Mouse (Mus musculus): ENCODE data around the gene Gm42742.

Gm42742 gene

DNA sequence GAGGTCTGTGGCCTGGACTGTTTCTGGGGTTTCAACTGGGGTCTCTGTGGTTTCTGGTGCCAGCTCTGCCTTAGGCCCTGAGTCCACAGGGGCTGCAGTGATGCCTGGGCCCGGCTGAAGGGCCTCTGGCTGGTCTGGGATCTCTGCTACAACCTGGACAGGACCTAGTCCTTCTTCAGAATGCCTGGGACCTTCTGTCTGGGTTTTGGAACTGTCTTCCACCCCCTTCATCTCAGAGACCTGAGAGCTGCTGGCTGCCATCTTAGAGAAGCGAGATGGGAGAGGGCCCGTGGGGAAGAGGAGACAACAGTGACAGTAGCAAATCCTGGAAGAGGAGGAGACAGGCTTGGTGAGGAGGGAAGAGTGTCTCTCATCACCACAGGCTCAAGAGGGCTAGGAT lies 866 bp downstream of the Gm42742 start:
- DNase-seq, result peak; percentile 75

DNA sequence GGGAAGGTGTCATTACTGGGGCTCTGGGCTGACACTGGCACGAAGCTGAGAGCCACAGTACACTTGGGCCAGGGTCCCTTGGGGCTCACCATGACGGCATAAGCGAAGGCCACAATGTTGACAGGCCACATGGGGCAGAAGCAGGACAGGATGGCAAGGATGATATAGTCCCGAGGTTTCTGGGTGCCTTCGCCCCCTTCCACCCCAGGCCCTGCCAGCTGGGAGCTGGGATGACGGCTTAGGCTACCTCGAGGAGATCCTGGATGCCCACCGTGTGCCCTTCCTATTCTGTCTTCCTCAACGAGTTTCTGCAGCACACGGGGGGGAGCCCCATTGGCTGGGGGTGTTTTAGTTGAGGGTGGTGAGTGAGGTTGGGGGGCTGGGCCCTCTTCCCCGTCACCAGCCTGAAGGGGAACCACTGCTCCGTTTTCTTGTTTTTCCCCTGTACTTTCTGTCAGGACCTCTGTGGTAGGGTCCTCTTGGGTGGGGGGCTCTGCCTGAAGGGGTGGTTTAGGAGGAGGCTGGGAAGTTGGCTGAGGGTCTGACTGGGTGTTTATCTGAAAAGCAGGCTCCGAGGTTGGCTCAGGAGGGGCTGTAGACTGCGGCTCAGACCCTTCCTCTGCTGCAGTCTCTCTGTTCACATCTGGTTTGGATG lies 1.5 kb downstream of the Gm42742 start:
- DNase-seq, result peak; percentile 63

DNA sequence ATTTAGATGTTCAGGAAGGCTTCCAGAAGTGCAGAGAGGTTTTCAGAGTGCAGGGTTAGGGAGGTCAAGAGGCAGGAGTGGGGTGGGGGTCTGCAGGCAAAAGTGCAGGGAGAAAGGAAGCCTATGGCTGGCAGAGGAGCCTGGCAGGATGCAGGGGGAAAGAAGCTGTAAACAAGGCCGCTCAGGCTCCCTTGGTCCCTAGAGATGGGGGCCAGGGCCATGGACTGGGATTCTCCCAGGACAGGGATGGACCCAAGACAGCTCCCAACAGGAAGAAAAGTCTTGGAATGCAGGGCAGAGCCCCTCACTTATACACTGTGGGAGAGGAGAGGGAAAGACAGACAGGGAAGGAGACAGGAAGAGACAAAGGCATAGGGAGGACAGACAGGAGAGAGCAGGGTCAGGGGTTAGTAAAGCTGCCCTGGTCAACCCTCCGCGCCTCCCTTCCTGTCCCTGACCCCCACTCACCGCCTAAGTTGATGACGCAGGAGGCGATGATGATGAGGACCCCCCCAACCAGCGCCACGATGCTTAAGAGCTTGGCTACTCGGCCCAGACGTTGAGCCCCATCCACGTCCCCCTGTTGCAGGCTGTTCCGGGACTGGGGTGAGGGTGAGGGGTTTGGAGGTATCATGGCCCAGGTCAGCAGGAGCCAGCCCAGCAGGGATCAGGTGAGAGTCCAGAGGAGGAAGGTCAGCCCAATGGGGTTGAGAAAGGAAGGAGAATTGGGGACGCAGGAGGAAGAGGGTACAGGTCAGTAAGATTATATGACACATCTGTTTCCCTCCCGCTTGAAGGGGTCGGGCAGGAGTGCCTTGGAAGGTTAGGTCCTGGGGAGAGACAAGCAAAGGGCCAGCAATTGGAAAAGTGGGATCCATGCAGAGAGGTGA lies 2.2 kb downstream of the Gm42742 start:
- DNase-seq, result peak; percentile 68

DNA sequence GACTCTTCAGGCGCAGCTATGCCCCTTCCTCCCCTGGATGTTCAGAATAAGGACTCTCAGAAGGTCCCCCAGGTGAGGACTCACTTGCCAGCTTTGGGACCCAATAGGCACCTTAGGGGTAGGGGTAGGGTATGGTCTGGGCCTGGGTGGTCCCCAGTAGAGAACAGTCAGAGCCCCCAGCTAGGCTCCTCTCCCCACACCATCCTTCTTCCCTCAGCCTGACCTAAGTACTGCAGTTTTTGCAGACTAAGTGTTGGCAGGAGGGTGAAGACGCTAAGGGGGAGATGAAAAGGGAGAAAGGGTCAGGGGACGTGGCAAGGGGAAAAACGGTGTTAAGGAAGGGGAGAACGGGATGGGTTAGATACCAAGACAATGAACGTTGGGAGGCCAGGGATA lies 2.9 kb downstream of the Gm42742 start:
- no peak for DNase-seq

DNA sequence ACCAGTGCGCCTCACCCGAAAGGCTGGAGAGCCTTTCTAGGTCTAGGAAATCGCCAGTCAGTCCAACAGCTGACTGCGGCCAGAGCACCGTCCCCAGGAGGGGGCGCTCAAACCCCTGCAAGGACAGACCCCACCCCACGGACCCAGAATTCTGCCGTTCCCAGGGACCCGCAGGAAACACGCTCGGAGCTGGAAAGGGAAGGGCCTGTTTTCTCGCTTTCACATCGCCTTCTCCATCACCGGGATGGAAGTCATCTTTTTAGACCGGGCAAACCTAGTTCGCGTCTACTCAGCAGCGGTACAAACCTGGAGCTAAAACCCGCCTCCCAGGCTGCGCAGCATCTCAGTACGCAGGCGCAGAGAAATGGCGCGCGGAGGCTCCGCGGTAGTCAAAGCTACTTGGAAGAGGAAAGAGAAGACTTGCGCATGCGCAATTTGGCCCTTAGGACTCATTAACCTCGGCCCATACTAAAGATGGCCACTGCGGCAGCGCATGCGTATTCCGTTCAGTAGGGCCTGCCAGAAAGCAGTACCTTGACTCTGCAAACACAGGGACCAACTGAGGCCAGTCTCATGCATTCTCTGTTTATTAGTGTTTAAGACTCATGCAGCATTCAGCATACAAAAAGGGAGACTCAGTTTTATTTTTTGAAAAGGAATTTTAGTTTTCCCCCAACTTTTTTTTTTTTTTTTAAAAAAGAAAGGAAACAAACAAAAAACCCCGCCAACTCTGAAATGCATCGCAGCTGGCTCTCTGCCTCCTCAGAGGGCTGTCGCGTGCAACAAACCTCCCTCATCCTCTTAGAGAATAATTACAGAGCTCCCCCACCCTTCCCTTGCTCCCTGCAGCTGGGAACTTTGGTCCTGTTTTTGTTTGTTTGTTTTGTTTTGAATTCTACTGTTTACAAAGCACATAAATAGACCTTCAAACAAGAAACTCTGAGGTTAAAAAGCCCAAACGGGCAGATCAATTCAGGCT lies 3.6 kb downstream of the Gm42742 start, which contains the start of gene Pagr1a:
TSS of gene Pagr1a (minus strand) at position 382 of the 979 bp plus-strand sequence.
- DNase-seq, result peak; percentile 99

DNA sequence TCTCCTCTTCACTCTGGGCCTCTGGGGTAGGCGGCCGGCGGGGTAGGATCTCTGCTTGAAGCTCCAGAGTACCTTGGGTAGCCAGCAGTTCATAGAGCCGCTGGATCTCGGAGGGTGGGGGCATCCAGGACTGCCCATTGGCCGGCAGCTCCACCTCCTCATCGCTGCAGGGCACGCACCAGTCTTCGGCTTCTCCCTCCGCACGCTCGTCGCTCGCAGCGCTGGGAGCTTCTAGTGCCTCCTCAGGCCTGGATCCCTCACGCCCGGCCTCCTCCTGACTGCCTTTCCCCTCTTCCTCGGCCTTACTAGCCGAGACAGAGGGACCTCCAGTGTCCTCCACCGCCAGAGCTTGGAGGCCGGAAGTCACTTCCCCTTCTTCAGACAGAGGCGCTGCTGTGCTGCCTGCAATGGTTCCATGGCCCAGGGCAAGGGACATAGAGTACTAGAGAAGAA lies 4.4 kb downstream of the Gm42742 start:
- DNase-seq, result no peak

DNA sequence TGATC lies 4.6 kb downstream of the Gm42742 start, which contains the start of gene Pagr1b:
TSS of gene Pagr1b (minus strand) at position 4 of the 5 bp plus-strand sequence.
- no peak for DNase-seq

DNA sequence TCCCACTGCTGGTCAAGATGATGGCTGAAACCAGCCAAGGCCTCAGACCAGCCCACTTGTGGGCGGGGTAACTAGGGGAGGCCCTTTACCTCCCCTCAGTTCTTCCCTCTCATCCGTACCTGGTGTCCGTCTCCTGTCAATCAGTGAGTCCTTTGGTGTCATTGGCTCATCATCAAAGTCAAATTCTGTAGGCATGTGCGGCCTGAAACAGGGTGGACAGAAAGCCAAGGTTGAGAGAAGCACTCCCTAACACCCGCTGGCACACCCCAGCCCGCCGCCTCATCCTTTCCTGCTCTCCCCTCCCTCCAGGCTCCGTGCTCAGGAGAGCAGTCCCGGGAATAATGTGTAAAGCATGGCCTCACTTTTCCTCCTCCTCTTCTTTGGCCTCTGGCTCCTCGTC lies 4.8 kb downstream of the Gm42742 start:
- peak; percentile 87 for DNase-seq

DNA sequence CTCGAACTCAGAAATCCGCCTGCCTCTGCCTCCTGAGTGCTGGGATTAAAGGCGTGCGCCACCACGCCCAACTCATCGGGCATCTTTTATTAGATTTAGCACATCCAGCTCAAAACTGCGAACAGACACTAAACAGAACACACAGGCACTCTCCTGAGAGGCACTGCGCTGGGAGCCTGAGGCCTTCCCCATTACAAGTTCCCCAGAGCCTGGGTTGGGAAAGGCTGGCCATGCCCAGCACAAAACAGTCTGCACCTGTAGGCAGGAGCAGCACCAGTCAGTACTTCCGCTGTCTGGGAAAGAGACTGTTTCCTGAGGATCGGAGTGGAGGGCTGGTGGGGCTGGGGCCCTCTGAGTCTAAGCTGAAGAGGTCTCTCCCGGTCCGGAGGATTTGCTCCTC lies 5.9 kb downstream of the Gm42742 start:
- DNase-seq, result peak; percentile 53

DNA sequence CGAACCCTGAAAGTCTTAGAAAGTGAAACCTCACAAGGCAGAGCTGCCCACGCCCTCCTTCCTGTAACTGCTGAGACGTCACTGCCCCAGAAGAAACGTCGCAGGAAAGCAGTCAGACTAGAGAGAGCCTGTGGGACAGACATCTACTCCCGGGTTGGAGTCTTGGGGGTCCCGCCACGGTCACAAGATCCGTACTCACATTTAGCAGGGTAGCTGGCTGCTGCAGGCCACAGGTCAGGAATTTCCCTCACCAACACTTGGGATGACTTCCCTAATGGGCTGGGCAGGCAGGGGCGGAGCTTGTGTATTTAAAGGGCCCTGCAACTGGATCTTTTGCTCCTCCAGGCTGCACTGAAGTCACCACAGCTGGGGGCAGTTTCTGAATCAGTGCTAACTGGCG lies 6.6 kb downstream of the Gm42742 start, which contains the start of gene Mvp:
TSS of gene Mvp (minus strand) at position 302 of the 400 bp plus-strand sequence.
- DNase-seq, result peak; percentile 78

DNA sequence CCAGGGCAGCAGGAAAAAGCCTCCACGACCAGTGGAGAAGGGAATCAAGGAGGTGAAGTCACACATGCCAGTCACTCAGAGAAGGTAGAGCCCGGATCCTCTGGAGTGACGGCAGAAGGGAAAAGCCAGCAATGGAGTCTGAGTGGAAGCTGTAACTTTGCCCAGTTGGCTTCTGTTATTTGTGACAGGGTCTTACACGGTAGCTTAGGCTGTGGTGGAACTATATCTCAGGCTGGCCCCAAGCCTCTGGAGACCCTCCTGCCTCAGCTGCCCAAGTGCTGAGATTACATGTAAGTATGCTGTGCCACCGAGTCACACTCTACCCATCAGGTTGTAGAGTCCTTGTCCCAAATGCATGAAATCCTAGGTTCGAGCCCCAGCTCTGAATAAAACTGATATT lies 7.5 kb downstream of the Gm42742 start:
- DNase-seq, result peak; percentile 62

DNA sequence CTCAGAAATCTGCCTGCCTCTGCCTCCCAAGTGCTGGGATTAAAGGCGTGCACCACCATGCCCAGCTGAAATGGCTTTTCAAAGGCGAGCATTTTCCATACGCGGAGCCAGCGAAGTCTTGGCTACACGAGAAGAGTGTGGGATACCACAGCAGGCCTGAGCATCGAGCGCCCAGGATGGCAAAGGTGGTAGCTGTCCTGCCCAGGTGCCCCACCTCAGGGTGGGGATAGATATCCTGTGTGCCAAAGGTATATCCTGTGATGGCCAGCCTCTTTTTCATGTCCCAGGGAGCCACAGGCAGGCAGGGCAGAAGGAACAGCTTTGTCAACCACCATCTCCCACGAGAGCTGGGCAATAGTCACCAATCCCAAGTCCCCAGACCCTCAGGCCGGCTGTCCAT lies 8.1 kb downstream of the Gm42742 start:
- DNase-seq, result no peak

DNA sequence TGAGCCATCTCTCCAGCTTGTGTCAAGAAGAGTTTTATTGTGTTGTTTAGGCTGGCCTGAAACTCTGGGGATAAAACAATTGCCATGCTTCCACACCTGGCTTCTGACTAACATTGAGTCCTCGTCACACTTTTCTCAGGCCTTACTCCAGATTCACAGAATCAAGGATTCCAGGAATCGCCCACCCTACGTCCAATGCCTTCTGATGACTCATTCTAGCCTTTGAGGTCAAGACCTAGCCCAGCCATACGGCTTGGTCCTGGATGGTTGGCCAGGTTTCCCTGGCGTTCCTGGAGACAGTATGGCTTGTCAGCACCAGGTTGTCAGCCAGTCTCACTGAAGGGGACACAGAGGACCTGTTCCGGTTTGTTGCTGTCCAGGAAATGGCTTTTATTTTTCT lies 8.5 kb downstream of the Gm42742 start:
- DNase-seq, result peak; percentile 56

DNA sequence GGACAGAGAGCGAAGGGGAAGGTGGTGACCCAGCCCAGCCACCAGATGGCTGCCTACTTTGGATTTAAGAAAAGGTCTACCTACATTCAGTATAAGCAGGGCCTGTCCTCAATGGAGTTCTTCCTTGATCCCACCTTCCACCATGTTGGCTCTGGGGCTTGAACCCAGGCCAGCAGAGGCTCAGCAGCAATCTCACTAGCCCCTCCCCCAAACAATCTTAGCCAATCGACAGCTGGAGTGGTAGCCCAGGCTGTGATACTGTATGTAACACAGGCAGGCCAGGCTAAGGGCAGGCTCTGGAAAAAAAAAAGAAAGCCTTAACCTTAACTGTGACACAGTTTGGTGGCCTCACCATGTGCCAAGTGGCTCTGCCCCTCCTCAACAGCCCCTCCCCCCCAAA lies 9.2 kb downstream of the Gm42742 start:
- DNase-seq, result peak; percentile 64

DNA sequence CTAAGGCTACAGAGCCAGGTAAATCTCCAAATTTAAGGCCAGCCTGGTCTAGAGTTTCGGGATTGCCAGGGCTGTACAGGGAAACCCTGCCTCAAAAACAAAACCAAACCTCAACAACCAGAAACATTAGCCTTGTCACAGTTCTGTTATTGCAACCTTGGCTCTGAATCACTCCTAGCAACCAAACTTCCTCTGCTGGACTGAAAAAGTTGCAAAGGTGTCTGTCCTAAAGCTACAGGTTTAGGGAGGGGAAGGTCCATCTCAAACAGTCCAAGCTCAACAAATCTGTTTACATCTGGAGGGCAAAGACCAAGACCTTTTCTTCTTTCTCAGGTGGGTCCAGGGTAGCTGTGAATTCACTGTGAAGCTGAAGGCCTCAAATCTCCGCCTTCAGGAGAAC lies 9.8 kb downstream of the Gm42742 start:
- DNase-seq, result no peak

DNA sequence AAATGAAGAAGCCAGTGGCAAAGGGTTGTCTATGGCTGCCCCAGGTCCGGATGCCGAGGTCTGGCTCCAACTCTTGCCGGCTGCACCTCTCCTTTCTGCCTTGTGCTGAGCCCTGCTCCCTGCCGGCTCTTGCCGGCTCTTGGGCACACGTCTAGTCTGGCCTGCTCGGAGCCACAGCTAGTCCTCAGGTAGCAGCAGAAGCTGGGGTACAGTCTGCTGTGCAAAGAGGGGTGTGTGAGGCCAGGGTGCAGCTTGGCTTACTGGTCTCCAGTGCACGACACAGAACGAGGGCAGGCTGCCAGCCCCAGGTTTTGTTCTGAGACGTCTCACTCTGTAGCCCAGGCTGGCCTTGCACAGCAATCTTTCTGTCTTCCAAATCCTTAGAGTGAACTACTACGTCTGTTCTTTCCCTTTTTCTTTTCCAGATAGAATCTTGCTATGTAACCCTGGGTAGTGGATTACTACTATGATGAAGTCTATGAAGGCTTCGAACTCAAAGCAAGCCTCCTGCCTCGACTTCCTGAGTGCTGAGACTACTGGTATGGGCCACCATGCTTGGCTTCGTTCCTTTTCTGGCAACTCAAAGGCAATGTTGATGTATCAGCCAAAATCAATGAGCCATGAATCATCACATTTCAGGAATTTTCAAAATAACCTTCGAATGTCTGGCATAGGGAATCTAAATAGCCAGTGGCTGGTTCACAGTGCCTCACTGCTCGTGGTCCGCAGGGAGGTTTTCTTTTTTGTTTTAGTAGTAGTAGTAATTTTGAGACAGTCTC lies 11.4 kb downstream of the Gm42742 start:
- peak; percentile 79 for DNase-seq

DNA sequence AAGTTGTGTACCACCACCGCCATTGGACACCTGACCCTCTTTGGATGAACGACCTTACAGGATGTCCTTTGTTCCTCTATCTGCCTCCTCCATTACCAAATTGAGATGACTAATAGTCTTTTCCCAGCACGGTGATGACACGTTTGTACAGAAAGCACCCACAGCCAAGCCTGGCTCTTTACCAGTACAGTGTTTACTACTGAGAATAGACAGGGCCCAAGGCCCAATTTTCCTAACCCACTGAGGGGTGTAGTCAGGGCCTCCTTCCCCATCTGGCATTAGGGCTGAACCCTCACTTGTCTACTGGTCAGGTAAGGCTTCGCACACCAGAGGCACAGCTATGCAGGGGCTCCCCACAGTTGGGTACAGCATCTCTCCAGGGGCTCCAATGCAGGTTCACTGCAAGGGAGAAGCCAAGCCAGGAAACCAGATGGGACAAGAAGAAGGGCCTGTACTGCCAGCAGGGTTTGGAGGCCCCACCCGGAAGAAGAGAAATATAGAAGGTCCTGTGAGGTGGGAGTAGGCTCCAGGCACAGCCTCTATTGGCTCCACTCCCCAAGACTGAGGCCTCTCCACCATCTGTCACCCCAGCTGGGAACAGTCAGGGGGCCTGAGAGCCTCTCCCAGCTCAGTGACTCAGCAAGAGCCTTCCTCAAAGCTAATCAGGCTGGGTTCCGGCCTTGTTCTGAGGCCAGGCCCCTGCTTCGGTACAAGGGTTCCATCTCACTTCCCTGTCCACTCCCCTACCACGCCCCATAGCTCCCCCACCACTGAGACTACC lies 12.5 kb downstream of the Gm42742 start:
- peak; percentile 100 for DNase-seq

DNA sequence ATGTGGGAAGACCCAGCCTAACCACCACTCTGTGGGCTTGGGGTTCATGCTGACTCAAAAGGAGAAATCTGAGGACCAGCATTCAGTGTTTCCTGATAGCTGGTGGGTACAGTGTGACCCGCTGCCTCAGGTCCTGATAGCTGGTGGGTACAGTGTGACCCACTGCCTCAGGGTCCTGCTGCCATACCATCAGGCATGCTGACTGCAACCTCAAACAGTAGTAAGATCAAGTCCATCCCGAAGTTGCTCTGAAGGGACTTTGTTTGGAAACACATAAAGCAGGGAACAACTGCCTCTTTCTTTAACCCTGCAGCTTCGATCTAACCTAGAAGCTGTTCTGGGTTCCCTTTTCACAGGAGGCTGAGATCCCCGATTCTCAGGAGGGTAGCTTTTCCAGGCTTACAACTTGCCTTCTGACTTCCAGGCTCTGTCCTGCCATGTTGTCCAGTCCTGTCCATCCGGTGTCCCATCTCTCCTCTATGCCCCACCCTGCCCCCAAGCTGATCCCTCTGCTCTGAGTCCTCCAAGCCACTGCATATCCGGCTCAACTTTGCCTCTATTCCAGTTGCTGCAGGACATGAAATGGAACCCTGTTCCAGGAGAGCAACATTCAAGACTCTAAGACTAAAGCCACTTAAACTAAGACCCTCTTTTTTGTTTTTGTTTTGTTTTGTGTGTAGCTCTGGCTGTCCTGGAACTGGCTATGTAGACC lies 13.4 kb downstream of the Gm42742 start:
- peak; percentile 60 for DNase-seq

DNA sequence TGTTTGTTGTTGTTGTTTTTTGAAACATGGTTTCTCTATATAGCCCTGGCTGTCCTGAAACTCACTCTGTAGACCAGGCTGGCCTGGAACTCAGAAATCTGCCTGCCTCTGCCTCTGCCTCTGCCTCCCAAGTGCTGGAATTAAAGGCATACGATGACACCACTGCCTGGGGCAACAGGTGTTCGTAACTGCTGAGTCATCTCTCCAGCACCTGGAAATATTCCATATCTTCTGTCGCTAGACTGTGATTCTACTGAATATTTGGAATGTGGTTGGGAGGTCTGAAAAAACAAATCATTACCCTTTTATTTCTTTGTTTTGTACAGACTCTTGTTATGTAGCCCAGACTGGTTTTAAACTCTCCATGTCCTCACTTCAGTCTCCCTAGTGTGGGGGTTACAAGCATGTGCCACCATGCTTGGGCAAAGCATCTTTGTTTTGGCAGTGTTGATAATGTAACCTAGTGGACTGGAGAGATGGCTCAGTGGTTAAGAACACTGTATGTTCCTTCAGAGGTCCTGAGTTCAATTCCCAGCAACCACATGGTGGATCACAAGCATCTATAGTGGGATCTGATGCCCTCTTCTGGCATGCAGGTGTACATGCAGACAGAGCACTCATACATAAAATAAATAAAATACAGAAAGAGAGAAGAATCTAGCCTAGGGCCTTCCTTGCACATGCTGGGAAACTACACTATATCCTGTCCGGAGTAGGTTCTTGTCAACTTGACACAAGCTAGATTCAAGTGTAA lies 16.6 kb downstream of the Gm42742 start:
- DNase-seq, result no peak

DNA sequence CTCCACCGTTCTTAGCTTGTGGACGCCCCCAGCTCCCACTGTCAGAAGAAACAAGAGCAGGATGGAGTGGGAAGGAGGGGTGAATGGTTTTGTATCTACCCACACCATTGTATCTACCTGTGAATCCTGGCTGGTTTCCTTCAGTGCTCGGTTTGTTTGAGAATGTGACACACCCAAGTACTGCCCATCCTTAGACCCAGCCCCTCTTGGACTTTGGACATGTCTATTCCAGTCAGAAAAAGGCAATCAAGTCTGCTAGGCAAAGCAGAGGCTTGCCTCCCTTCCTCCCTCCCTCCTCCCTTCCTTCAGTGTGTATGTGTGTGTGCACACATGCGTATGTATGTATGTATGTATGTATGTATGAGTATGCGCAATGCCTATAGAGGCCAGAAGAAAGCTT lies 17.3 kb downstream of the Gm42742 start:
- no peak for DNase-seq

DNA sequence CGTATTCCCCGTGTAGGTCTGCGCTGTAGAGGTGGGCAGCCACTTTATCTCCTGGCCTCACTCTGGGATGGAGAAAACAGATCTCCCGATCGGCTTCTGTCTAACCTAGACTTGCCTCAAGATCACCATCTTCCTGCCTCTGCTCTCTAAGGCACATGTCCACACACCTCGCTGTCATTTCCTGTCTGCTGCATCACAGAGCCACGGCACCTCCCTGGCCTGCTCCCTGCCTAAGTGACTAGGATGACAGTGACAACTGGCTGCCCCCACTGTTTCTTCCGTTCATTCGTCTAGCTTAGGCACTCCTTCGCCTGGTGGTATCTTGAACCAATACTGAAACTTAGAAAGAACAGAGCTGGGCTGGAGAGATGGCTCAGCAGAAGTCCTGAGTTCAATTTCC lies 21.3 kb downstream of the Gm42742 start:
- no peak for DNase-seq
